Mouse (Mus musculus) frontal cortex, adult (tissue): ENCODE measurements around the gene Ctns.

ENCODE experiments used
- ATAC-seq: cut with Nextera tagmentation; 2 replicates; pipeline ENCODE4 v1.9.2; 2017; ENCODE audit warnings: mild to moderate bottlenecking, moderate library complexity, mixed read lengths; ENCODE audit not compliant: low TSS enrichment

The Ctns gene

GRCm38 (mm10) chr11:73193047-73193446 lies 5.8 kb downstream of the Ctns start:
- ATAC-seq, result peak; percentile 62

- no peak for ATAC-seq
Measured at GRCm38 (mm10) chr11:73187231-73187630, 11.6 kb downstream of the Ctns start.

- no peak for ATAC-seq
Measured at GRCm38 (mm10) chr11:73185872-73186615, 12.8 kb downstream of the Ctns start.

GRCm38 (mm10) chr11:73177895-73178294 lies 20.9 kb downstream of the Ctns start:
- no peak for ATAC-seq

- ATAC-seq, result peak; percentile 33
Measured at GRCm38 (mm10) chr11:73177509-73177875, 21.4 kb downstream of the Ctns start.

GRCm38 (mm10) chr11:73176608-73177508 lies 22.0 kb downstream of the Ctns start, which contains the start of the genes Emc6 and Tax1bp3:
Gene Emc6, minus strand, starts transcription at chr11:73177037.
Gene Tax1bp3, plus strand, starts transcription at chr11:73177083.
- ATAC-seq, result peak; percentile 96

- ATAC-seq, result 0 out of 2 replicates have a peak, but pooled peaks have one; percentile 3
Measured at GRCm38 (mm10) chr11:73176186-73176585, 22.7 kb downstream of the Ctns start.

- no peak for ATAC-seq
Measured at GRCm38 (mm10) chr11:73175612-73176011, 23.2 kb downstream of the Ctns start.

GRCm38 (mm10) chr11:73172186-73172585 lies 26.7 kb downstream of the Ctns start:
- ATAC-seq, result no peak

- ATAC-seq, result peak; percentile 95
Measured at GRCm38 (mm10) chr11:73169231-73169630, 29.6 kb downstream of the Ctns start.

GRCm38 (mm10) chr11:73168576-73168975 lies 30.3 kb downstream of the Ctns start:
- ATAC-seq, result no peak

- ATAC-seq, result no peak
Measured at GRCm38 (mm10) chr11:73168071-73168470, 30.8 kb downstream of the Ctns start.

GRCm38 (mm10) chr11:73162284-73162683 lies 36.6 kb downstream of the Ctns start:
- no peak for ATAC-seq

- no peak for ATAC-seq
Measured at GRCm38 (mm10) chr11:73161616-73162015, 37.2 kb downstream of the Ctns start.

GRCm38 (mm10) chr11:73160811-73161200 lies 38.0 kb downstream of the Ctns start:
- ATAC-seq, result no peak

- ATAC-seq, result peak; percentile 77
Measured at GRCm38 (mm10) chr11:73159957-73160810, 38.7 kb downstream of the Ctns start, which contains the start of gene P2rx5. Gene P2rx5, plus strand, starts transcription at chr11:73160421.

GRCm38 (mm10) chr11:73155071-73155470 lies 43.8 kb downstream of the Ctns start:
- peak; percentile 55; the same call in 1 of the 2 replicates for ATAC-seq

GRCm38 (mm10) chr11:73148209-73148608 lies 50.6 kb downstream of the Ctns start:
- ATAC-seq, result no peak

- ATAC-seq, result no peak
Measured at GRCm38 (mm10) chr11:73146975-73147365, 51.9 kb downstream of the Ctns start.

- ATAC-seq, result no peak
Measured at GRCm38 (mm10) chr11:73146026-73146974, 52.5 kb downstream of the Ctns start.
